Mouse (Mus musculus): Measurements from ENCODE around the gene Tceal6. TPM values are rescaled to one million over a fixed set of nuclear protein-coding genes. Genes with fewer than 3 reads are reported as not detected.
"Not testable (repeated sequence)": the region's sequence is repeated elsewhere in the genome, so short reads cannot be mapped to it uniquely, and the experiment has no call there.

Gene Tceal6
- not detected in 2 replicates for polyA plus RNA-seq (2012; rRNA removed)

- Histone ChIP-seq H3K27ac (ENCODE audit: insufficient read depth, low read length) (no peak within 1 kb of the TSS), H3K4me1 (ENCODE audit: control insufficient read depth, insufficient read depth, insufficient read length) (no peaks in the 10 kb centered on the region), H3K4me3 (ENCODE audit: extremely low read depth, insufficient read depth, insufficient read length) (no peak within 1 kb of the TSS), H3K27me3 (ENCODE audit: control insufficient read depth, insufficient read depth, low read length) (no peaks in the 10 kb centered on the region), H3K36me3 (ENCODE audit: control insufficient read depth, insufficient read depth, low read length) (no peaks in the 10 kb centered on the region)
- DNase-seq (ENCODE audit: low read depth in 1 of 2, low spot score in 2 of 2) = no peak
- no peak for TF ChIP-seq CTCF (IDR thresholded peaks at IDR 0.05; ENCODE audit: extremely low read depth, insufficient read depth, insufficient read length, insufficient replicate concordance)
- 33% methylated on average over 13 of the region's 13 CpGs for WGBS
These were observed at the start of gene Tceal6 for GRCm38 (mm10) chrX:135210436-135211221. Gene Tceal6 (minus strand): TSS chrX:135210687.

- WGBS = 29% methylated on average over 21 of the region's 21 CpGs
- not testable (repeated sequence) for H3K4me1 ChIP-seq (ENCODE audit: control insufficient read depth, insufficient read depth, insufficient read length); H3K27ac ChIP-seq (ENCODE audit: insufficient read depth, low read length); H3K27me3 ChIP-seq (ENCODE audit: control insufficient read depth, insufficient read depth, low read length); DNase-seq (ENCODE audit: low read depth in 1 of 2, low spot score in 2 of 2); H3K36me3 ChIP-seq (ENCODE audit: control insufficient read depth, insufficient read depth, low read length); H3K4me3 ChIP-seq (ENCODE audit: extremely low read depth, insufficient read depth, insufficient read length)
These were observed 583 bp downstream of the Tceal6 start for GRCm38 (mm10) chrX:135209773-135210435.

GRCm38 (mm10) chrX:135189924-135190323 lies 20.6 kb downstream of the Tceal6 start:
- DNase-seq (ENCODE audit: low read depth in 1 of 2, low spot score in 2 of 2) = not testable (repeated sequence)
- no CpG with 5 or more reads among the region's 6 CpGs for WGBS

GRCm38 (mm10) chrX:135188661-135189060 lies 21.8 kb downstream of the Tceal6 start:
- not testable (repeated sequence) for H3K4me1 ChIP-seq (ENCODE audit: control insufficient read depth, insufficient read depth, insufficient read length); H3K36me3 ChIP-seq (ENCODE audit: control insufficient read depth, insufficient read depth, low read length); DNase-seq (ENCODE audit: low read depth in 1 of 2, low spot score in 2 of 2); H3K27me3 ChIP-seq (ENCODE audit: control insufficient read depth, insufficient read depth, low read length); H3K27ac ChIP-seq (ENCODE audit: insufficient read depth, low read length); H3K4me3 ChIP-seq (ENCODE audit: extremely low read depth, insufficient read depth, insufficient read length)
- WGBS = no CpG with 5 or more reads among the region's 3 CpGs

More at GRCm38 (mm10) chrX:135189924-135190323, 20.6 kb downstream of the Tceal6 start:
- H3K36me3 ChIP-seq (ENCODE audit: control insufficient read depth, insufficient read depth, low read length); H3K27me3 ChIP-seq (ENCODE audit: control insufficient read depth, insufficient read depth, low read length); H3K4me1 ChIP-seq (ENCODE audit: control insufficient read depth, insufficient read depth, insufficient read length); H3K4me3 ChIP-seq (ENCODE audit: extremely low read depth, insufficient read depth, insufficient read length); H3K27ac ChIP-seq (ENCODE audit: insufficient read depth, low read length): not testable (repeated sequence)

- H3K27me3 ChIP-seq (ENCODE audit: control insufficient read depth, insufficient read depth, low read length); H3K4me1 ChIP-seq (ENCODE audit: control insufficient read depth, insufficient read depth, insufficient read length); H3K4me3 ChIP-seq (ENCODE audit: extremely low read depth, insufficient read depth, insufficient read length); H3K36me3 ChIP-seq (ENCODE audit: control insufficient read depth, insufficient read depth, low read length); H3K27ac ChIP-seq (ENCODE audit: insufficient read depth, low read length); DNase-seq (ENCODE audit: low read depth in 1 of 2, low spot score in 2 of 2): not testable (repeated sequence)
- 86% methylated on average over 7 of the region's 14 CpGs for WGBS
These were observed 33.0 kb downstream of the Tceal6 start, which contains the start of gene Gm15023 for GRCm38 (mm10) chrX:135177532-135177931. Gene Gm15023 (minus strand): TSS chrX:135177632.

Other genes with a start within 250 kb of the Tceal6 start
- 0.04 TPM in 1 of 2 replicates, not detected in the other for gene Nxf2, start 245.9 kb downstream of the Tceal6 start, polyA plus RNA-seq (2012; rRNA removed)
- 0.63 and 0.81 TPM in 2 replicates for gene Zmat1, start 201.5 kb downstream of the Tceal6 start, polyA plus RNA-seq (2012; rRNA removed)
- not detected in 2 replicates for gene Gm15023, start 33.1 kb downstream of the Tceal6 start, polyA plus RNA-seq (2012; rRNA removed)
- not detected in 2 replicates for gene Pramel3, start 91.6 kb upstream of the Tceal6 start, polyA plus RNA-seq (2012; rRNA removed)
- not detected in 2 replicates for gene Gm5128, start 162.6 kb upstream of the Tceal6 start, polyA plus RNA-seq (2012; rRNA removed)
- not detected in 2 replicates for gene Gm7903, start 223.1 kb upstream of the Tceal6 start, polyA plus RNA-seq (2012; rRNA removed)